Mouse (Mus musculus): ENCODE measurements around the gene Cfc1. TPM values are rescaled to one million over a fixed set of nuclear protein-coding genes. Genes with fewer than 3 reads are reported as not detected.

Gene Cfc1
- polyA plus RNA-seq, 1 experiment: not detected

DNA sequence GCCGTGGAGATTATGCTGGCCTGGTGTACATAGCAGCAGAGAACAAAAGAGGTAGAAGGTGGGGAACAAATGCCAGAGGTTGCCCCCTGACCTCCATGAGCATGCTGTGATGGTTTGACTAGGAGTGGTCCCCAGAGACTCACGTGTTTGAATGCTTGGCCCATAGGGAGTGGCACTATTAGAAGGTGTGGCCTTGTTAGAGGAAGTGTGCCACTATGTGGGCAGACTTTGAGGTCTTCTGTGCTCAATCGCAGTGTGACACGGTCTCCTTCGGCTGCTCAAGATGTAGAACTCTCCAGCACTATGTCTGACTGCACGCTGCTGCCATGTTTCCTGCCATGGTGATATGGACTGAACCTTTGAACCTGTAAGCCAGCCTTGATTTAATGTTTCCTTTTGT is 37.8 kb downstream of the Cfc1 start:
- Histone ChIP-seq H3K27me3 (ENCODE audit: control insufficient read depth, insufficient read depth, low read length) (no peaks in the 10 kb centered on the region), H3K27ac (ENCODE audit: insufficient read depth, low read depth, low read length) (no peak overlapping the region), H3K4me3 (ENCODE audit: low read depth, low read length) (no peak overlapping the region), H3K36me3 (ENCODE audit: control insufficient read depth, insufficient read depth, low read length) (no peaks in the 10 kb centered on the region), H3K4me1 (ENCODE audit: control insufficient read depth, insufficient read depth, insufficient read length, low read length) (no peaks in the 10 kb centered on the region)
- 71% methylated on average over 6 of the region's 6 CpGs for WGBS
- TF ChIP-seq POLR2A (IDR thresholded peaks at IDR 0.05; ENCODE audit: low read depth, low read length): no peak
- no peak for TF ChIP-seq CTCF (IDR thresholded peaks at IDR 0.05; ENCODE audit: extremely low read depth, insufficient read length, insufficient replicate concordance, low read depth, low read length)

DNA sequence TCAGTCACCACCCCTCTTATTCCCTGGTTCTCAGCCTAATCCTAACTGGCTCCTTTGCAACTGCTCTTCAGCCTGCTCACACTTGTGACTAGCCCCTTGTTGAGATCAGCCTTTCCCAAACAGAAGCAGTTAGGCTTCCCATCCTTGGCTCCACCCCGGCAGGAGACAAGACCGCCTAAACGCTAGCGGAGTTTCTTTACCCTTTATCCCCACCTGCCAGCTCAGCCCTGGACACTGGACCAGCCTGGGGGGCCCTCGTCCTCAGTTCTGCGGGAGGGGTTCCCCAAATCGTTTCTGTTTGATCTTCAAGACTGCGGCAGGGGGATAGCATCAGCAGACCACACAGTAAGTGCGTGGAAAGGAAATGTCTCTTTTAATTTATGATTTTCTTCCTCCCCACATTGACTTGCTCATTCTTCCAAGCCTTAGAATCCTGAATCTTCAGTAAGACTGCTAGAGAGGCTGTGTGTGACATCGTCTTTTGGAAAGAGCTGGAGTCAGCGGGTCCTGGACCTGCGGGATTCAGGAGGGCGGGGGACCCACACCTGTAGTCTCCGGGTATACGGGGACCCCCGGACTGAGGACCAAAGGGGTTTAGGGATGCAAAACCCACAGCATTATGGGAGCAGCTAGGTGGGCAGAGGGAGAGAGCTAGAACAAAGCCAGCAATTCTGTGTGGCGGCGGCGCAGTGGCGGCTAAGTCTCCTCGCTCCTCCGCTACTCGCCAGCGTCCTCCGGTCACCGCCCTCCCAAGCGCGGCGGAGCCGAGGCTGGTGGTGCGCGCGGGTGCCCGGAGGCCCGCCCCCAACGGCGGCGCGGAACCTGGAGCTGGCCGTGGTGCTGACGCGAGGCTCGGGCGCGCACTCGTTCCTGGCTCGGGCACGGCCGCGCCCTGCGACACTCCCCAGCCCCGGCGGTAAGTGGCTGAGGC is 43.7 kb downstream of the Cfc1 start, which contains the start of gene Amer3:
TSS of gene Amer3 (plus strand) at position 807 of the 931 bp plus-strand sequence.
- TF ChIP-seq POLR2A (IDR thresholded peaks at IDR 0.05; ENCODE audit: low read depth, low read length) (no peak), CTCF (IDR thresholded peaks at IDR 0.05; ENCODE audit: extremely low read depth, insufficient read length, insufficient replicate concordance, low read depth, low read length) (no peak)
- 2% methylated on average over 53 of the region's 53 CpGs for WGBS
- no peak within 1 kb of the TSS for H3K27ac ChIP-seq (ENCODE audit: insufficient read depth, low read depth, low read length)
- H3K27me3 ChIP-seq (ENCODE audit: control insufficient read depth, insufficient read depth, low read length): no peaks in the 10 kb centered on the region; the same call in 1 of the 2 replicates
- H3K4me1 ChIP-seq (ENCODE audit: control insufficient read depth, insufficient read depth, insufficient read length, low read length): no peaks in the 10 kb centered on the region
- H3K36me3 ChIP-seq (ENCODE audit: control insufficient read depth, insufficient read depth, low read length): no peaks in the 10 kb centered on the region
- H3K4me3 ChIP-seq (ENCODE audit: low read depth, low read length): no peak within 1 kb of the TSS; the same call in 1 of the 2 replicates

DNA sequence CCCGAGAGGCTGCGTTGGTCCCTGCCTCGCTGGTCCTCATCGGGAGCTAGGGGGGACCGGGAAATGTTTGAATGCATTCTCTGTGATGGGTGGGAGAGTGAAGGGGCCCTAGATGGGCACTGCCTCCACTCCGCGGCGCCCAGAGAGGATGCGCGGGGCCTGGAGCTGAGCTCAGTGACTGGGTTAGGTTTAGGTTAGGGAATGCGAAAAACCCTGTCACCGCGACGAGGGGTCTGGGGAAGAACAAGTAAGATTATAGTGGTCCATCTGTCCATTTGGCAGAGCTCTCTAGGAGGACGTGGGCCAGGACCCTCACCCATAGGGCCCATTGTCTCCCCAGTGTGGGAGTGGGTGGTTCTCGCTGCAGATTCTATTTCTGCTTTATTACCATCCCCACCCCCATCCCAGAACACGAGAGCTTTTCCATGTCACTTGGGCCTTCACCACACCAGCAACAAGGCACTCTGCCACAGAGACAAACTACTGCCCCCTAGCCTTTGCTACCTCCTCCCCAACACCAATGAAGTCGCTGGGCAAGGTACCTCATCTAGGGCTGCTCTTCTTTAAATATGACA is 44.4 kb downstream of the Cfc1 start:
- TF ChIP-seq POLR2A (IDR thresholded peaks at IDR 0.05; ENCODE audit: low read depth, low read length) (no peak), CTCF (IDR thresholded peaks at IDR 0.05; ENCODE audit: extremely low read depth, insufficient read length, insufficient replicate concordance, low read depth, low read length) (no peak)
- Histone ChIP-seq H3K27ac (ENCODE audit: insufficient read depth, low read depth, low read length) (no peak overlapping the region), H3K27me3 (ENCODE audit: control insufficient read depth, insufficient read depth, low read length) (no peaks in the 10 kb centered on the region; the same call in 1 of the 2 replicates), H3K4me3 (ENCODE audit: low read depth, low read length) (no peak overlapping the region), H3K36me3 (ENCODE audit: control insufficient read depth, insufficient read depth, low read length) (no peaks in the 10 kb centered on the region), H3K4me1 (ENCODE audit: control insufficient read depth, insufficient read depth, insufficient read length, low read length) (no peaks in the 10 kb centered on the region)
- 3% methylated on average over 18 of the region's 18 CpGs for WGBS

DNA sequence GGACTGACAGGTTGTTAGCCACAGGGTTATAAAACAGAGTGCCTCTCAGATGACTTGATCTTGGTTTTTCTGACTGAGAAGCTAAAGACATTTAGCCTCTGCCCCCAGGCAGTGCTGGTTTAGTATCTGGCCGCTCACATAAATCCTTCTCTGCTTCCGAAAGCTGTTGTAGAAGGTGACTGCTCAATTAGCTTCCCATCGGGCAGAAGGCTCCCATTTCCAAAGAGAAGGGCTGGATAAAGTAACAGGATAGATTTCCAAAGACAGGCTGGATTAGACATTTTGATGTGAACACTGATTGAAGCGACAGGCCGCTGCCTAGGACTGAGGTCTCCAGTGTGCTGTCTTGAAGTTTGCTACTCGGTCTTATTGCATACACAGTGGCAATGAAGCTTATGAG is 46.8 kb downstream of the Cfc1 start:
- Histone ChIP-seq H3K27me3 (ENCODE audit: control insufficient read depth, insufficient read depth, low read length) (no peaks in the 10 kb centered on the region; the same call in 1 of the 2 replicates), H3K27ac (ENCODE audit: insufficient read depth, low read depth, low read length) (no peak overlapping the region), H3K36me3 (ENCODE audit: control insufficient read depth, insufficient read depth, low read length) (no peaks in the 10 kb centered on the region), H3K4me1 (ENCODE audit: control insufficient read depth, insufficient read depth, insufficient read length, low read length) (no peaks in the 10 kb centered on the region), H3K4me3 (ENCODE audit: low read depth, low read length) (no peak overlapping the region)
- TF ChIP-seq CTCF (IDR thresholded peaks at IDR 0.05; ENCODE audit: extremely low read depth, insufficient read length, insufficient replicate concordance, low read depth, low read length) (no peak), POLR2A (IDR thresholded peaks at IDR 0.05; ENCODE audit: low read depth, low read length) (no peak)
- WGBS: 79% methylated on average over 6 of the region's 6 CpGs

DNA sequence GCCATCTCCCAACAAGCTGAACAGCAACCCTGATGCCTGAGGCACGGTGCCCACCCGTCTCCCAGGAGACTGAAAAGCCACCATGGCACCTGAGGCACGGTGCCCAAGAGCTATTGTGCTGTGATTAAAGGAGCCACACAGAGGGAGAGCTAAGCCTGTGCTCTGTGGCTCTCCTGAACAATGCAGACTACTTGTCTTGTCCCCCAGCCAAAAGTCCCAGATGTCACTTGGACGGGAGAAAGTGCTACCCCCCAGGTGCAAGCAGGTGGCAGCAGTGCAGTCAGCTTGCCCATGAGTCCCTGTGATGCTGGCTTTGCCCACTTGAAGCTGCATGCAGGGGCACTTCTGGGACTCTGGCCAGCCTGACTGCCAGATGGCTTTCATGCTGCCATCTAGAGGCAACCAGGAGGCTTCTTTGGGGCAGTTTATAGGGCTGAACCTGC is 48.4 kb downstream of the Cfc1 start:
- H3K4me3 ChIP-seq (ENCODE audit: low read depth, low read length): no peak overlapping the region
- no peak overlapping the region for H3K27ac ChIP-seq (ENCODE audit: insufficient read depth, low read depth, low read length)
- WGBS: 16% methylated on average over 4 of the region's 4 CpGs
- no peaks in the 10 kb centered on the region for H3K4me1 ChIP-seq (ENCODE audit: control insufficient read depth, insufficient read depth, insufficient read length, low read length)
- TF ChIP-seq CTCF (IDR thresholded peaks at IDR 0.05; ENCODE audit: extremely low read depth, insufficient read length, insufficient replicate concordance, low read depth, low read length) (no peak), POLR2A (IDR thresholded peaks at IDR 0.05; ENCODE audit: low read depth, low read length) (no peak)
- no peaks in the 10 kb centered on the region for H3K36me3 ChIP-seq (ENCODE audit: control insufficient read depth, insufficient read depth, low read length)
- H3K27me3 ChIP-seq (ENCODE audit: control insufficient read depth, insufficient read depth, low read length): no peaks in the 10 kb centered on the region; the same call in 1 of the 2 replicates

DNA sequence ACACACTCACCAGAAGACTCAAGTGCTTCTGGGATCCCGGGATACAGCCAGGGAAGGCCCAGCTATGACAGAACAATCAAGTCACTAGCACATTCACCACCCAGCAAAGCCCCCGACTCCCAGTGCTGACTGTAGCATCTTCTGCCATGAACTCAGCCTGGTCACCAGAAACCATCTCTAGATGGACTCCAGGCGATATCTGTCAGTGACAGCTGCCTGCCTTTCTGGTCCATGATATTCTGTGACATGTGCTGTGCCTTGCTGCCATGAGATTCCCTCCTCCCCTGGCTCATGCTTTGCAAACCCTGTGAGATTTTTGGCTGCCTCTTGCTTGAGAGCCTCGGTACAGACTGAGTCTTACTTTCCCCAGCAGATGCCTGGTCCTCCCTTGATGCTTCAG is 49.3 kb downstream of the Cfc1 start:
- no peak overlapping the region for H3K4me3 ChIP-seq (ENCODE audit: low read depth, low read length)
- WGBS: 78% methylated on average over 4 of the region's 4 CpGs
- TF ChIP-seq POLR2A (IDR thresholded peaks at IDR 0.05; ENCODE audit: low read depth, low read length): no peak
- no peak for TF ChIP-seq CTCF (IDR thresholded peaks at IDR 0.05; ENCODE audit: extremely low read depth, insufficient read length, insufficient replicate concordance, low read depth, low read length)

More for the DNA sequence above, 49.3 kb downstream of the Cfc1 start:
- Histone ChIP-seq H3K27me3 (ENCODE audit: control insufficient read depth, insufficient read depth, low read length) (no peaks in the 10 kb centered on the region), H3K36me3 (ENCODE audit: control insufficient read depth, insufficient read depth, low read length) (no peaks in the 10 kb centered on the region), H3K27ac (ENCODE audit: insufficient read depth, low read depth, low read length) (no peak overlapping the region), H3K4me1 (ENCODE audit: control insufficient read depth, insufficient read depth, insufficient read length, low read length) (no peaks in the 10 kb centered on the region)
